Mouse (Mus musculus) lung, postnatal 10 days (tissue): Measurements from ENCODE around the gene Ddx6.
A peak's percentile ranks its signal among the peaks of the same experiment; 100 is the strongest.

Experiments
- DNase-seq: peaks from one replicate; pipeline ENCODE4 v3.0.0; 2021

Gene Ddx6

DNA sequence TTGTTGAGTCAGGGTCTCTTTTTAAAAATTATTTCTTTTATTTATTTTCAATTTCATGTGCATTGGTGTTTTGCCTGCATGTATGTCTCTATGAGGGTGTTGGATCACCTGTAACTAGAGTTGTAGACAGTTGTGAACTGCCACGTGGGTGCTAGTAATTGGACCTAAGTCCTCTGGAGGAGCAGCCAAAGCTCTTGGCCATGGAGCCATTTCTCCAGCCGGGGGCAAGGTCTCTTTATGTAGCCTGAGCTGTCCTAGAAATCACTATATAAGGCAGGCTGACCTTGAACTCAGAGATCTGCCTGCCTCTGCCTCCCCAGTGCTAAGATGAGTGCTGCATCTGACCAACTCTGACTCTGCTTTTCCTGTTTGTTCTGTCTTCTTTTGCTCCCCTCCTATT is 39.5 kb downstream of the Ddx6 start:
- no peak for DNase-seq

DNA sequence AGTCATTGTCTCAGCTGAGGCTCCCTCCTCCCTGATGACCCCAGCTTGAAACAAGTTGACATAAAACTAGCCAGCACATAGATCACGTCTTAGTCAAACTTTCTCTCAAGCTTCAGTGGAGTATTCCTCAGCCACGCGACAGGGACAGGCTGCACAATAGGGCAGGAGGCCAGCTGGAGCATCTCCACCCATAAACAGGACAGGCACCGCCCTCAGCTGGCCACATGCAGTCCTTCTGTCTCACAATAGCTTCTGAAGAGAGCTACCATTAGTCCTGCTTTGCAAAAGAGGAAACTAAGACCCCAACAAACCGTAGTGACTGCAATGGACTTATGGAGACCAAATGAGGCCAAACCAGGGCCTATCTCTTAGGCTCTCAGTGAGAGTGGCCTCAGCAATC is 40.8 kb downstream of the Ddx6 start:
- peak; percentile 92 for DNase-seq

DNA sequence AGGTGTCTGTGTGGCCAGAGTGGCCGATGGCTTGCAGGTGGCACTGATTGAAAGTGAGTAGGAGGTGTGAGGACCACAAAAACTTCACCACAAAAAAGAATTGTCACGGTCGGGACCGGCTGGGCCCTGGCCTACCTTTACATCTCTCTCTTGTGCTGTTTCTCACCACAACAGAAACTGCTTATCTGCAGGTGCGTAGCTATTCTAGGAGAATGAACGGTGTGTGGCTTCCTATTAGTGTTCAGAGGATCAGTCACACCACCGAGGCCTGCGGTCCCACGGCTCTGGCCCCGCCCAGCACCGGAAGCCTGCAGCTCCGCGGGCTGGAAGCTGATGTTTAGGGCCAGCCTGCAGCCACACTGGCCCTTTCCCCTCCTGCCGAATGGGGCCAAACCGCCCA is 41.2 kb downstream of the Ddx6 start:
- peak; percentile 53 for DNase-seq

DNA sequence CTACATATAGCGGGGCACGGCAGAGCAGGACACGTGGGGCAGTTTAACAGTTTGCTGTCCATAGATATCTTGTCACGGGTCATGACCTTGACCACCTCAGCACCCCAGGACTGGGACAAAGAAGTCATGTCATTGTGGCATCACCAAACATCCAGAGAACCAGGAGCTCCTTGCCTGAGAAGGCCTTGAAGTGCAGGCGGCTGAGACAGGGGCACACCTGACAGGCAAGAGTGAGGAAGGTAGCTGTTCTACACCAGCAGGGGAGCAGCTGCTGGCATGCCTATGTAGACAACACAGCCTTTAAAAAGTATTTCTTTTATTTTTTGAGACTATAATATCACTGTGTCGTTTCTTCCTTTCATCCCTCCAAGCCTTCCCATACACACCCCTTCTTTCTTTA is 41.7 kb downstream of the Ddx6 start:
- DNase-seq, result no peak

DNA sequence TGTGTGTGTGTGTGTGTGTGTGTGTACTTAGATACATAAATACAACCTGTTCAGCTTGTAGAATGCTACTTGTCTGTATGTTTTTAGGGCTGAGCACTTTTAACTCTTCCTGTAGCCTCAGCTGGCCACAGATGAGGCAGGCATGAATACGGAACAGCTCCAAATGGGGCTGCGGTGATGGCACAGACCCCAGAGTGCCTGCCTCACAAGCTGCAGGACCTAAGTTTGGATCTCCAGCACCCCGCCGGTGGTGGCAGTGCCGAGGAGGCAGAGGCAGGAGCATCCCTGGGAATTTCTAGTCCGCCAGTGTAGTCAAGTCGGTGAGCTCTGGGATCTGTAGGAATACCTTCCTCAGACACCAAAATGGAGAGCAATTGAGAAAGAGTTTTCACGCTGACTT is 42.3 kb downstream of the Ddx6 start:
- DNase-seq, result no peak

DNA sequence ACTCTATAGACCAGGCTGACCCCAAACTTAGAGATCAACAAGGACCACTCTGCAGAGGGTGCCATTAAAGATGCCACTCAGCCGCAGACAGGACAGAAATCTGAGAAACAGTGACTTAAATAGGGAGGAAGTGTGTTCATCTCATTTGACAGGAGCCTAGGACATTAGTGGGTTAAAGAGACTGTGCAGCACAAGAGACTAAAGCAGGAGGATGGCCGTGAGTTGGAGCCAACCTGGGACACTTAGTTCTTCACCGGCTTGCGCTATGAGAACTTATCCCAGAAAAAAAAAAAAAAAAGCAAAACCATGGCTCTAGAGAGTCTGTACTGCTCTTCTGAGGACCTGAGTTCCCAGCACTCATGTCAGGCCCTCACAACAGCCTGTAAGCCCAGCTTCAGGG is 43.0 kb downstream of the Ddx6 start:
- DNase-seq, result no peak

DNA sequence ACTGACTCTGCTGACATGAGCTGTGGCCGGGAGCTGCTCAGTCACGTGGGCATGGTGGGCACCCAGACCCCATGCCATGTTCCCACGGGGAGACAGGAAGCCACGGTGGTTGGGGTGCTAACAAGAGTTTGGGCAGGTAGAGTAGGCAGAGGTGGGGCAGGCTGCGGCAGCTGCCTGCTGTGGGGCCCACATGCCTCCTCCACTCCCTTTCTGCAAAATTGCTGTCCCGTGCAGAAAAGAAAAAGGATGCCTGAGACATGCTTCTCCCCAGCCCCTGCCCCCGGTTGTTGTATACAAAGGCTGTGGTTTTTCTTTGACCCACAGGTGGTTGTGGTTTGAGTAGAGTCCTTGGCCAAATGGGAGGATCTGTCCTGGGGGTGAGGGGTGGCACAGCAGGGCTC is 44.2 kb downstream of the Ddx6 start:
- peak; percentile 21 for DNase-seq

DNA sequence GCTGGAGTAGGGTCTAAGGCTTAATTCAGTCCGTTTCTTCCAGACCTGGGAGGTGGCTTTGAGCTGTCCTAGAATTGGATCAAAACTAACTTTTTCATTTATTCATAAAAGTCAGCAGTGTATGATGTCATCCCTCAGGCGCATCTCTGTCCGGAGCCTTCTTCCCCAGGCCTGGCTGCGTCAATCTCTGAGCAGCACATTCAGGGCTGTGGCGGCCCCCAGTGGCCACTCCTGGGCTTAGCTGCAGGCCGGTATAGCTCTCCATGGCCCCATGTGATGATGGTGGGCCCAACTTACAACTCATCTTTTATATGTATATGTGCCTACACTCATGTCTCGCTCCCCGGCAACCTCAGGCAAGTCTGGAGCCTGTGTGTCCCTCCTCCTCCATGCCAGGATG is 47.3 kb downstream of the Ddx6 start:
- peak; percentile 88 for DNase-seq

DNA sequence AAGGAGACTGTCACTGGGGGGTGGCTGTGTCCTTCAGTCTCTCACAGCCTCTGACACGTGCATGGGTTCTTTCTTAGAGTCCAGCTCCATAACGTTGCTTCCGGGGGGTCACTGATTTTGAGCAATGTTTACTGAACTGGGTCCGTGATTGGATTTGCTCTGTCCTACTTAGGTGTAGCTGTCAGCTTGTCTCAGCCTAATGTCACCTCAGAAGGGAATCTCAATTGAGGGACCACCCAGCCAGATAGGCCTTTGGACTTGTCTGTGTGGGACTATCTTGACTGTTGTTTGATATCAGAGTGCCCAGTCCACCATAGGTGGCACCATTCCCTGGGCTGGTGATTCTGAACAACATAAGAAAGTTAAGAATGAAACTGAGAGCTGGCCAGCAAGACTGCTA is 49.2 kb downstream of the Ddx6 start:
- no peak for DNase-seq

DNA sequence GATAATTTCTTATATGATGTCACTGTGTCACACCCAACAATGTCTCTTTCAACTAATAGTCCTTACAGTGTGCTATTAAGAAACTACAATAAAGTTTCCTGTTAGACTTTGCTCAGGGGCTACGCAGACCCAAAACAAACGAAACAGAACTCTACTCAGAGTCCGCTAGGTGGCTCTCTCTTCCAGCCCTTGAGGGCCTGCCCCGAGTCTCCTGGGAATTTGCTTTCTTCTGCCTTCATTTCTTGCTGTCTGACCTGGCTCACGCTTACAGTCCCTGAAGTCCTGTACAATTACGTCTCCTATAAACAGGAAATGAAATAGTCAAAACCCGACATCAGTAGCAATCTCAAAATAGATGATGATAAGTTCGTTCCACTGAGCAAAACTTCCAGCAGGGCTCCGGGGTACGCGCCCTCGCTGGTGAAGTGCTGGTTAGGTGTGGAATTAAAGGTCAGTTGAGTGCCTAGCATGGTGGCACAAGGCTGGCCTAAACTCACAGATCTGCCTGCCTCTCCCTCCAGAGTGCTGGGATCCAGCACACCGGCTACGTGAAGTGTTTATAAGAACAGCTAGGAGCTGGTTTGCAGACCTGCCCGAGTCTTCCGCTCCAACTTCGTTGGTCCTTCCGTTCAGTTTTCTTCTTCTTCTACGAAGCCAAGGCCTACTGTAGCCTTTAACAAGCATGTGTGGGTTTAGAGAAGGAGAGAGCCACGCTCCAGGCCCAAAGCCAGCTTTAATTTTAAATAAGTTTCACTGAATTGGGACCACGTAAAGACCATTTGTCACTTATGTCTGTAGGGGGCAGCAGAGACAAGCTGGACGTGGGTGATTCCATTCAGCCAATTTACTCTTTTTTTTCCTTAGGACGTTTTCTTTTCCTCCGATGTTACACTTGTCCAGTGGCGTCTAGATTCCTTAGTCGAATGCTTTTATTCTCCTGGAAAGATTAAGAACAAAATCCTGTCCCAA is 50.7 kb downstream of the Ddx6 start:
- peak; percentile 84 for DNase-seq

DNA sequence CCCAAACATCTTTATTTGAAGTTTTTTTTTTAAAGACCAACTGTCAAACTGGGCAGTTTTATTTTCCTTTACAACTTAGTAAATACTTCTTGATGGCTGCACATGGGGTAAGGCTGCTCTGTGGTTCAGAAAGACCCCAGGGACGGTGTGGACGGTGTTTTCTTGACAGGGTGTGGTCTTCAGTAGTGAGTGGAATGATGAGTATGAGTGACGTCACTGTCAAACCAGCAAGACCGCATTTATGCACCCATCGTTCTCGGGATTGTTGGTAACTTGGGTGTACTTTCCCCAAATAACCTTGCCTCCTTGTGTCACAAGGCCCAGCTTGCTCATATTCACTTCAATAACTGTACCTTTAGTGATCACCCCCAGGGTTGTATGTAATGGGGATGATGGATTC is 59.0 kb downstream of the Ddx6 start:
- DNase-seq, result no peak

DNA sequence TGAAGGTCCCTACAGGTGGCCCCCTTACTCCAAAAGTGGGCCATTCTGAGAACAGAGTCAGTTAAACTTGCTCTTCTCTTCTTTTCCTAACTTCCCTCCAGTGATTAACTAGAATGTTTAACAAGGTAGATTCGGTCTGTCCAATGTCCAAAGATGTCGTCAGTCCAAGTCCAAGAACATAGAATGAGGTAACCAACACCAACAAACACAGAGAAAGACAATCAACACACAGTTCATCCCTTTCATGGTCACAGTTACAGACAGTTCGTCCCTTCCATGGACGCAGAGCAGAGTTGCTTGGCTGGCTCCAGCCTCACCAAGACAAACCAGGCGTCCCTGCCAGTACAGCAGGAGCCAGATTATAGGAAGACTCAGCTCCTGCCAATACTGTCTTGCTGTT is 66.7 kb downstream of the Ddx6 start:
- DNase-seq, result no peak

DNA sequence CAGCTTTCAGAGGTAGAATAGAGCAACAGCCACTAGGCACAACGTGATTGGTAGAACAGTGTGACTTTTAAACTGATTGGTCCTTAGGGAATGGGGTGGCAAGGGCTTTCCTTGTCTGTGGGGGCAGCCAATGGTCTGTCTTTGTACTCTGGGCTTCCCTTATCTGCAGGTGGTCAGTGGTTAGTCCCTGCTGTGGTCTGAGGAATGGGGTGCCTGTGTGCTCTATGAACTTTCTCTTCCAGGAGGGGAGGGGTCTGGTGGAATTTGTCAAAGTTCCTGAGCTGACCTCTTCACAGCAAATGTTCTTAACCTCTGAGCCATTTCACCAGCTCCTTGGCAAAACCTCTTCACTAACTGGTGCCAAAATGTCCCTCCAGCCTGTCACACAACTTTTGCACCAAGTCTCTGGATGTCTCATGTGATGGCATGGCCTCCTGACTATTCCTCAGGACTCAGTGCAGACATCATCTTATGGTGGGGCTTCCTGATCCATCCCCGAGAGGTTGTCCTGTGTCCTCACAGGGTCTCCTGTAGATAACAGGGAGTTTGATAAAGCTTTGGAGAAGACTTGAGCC is 67.7 kb downstream of the Ddx6 start:
- DNase-seq, result no peak

DNA sequence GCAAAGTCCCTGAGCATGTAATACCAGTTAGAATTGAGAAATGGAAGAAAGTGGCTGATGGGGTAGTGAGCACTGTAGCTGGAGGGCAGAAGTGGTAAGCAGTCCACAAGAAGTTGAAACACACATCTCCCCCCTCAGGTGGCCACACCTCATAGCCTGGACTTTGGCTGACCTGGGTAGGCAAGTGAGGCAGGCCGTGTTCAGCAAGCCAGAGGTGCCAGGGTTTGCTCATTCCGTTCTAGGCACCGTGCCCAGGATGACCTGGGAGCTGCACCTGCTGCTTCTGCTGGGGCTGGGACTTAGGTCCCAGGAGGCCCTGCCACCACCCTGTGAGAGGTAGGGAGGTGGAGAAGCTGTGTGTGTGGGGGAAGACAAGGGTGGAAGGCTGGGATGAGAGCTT is 68.3 kb downstream of the Ddx6 start, which contains the start of gene Treh:
Treh (plus strand) TSS at position 229 of the 400 bp plus-strand sequence.
- no peak for DNase-seq

DNA sequence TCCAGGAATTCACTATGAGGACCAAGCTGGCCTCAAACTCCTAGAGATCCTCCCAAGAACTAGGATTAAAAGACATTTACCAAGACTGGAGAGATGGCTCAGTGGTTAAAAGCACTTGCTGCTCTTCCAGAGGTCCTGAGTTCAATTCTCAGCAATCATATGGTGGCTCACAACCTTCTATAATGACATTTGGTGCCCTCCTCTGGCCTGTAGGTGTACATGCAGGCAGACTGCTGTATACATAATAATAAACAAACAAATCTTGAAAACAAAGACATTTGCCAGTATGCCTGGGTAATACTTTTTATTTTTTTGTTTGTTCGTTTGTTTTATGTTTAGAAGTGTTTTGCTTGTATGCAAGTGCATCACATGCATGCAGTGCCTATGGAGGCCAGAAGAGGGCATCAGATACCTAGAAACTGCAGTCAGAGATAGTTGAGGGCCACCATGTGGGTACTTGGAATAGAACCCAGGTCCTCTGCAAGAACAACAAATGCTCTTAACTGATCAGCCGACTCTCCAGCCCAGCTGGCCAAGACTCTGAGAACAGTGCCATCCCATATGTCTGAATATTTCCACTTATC is 73.7 kb downstream of the Ddx6 start:
- no peak for DNase-seq

DNA sequence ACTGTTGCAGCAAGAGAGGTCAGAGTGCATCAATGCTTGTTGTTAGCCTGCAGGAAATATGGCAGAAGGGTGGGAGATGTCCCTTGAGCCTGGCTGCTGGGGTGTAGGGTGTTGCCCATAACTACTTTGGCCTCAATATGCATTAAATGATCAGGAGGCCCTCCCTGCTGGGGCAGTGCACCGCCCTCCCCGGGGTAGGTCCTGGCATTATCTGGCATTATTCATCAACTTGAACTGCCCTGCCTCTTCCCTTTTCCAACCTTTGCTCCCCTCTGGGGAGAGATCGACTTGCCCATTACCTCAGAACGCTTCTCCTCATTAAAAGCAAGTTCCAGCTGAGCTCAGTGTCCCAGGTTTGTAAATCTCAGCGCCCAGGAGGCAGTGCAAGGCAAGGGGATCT is 74.9 kb downstream of the Ddx6 start:
- DNase-seq, result no peak

DNA sequence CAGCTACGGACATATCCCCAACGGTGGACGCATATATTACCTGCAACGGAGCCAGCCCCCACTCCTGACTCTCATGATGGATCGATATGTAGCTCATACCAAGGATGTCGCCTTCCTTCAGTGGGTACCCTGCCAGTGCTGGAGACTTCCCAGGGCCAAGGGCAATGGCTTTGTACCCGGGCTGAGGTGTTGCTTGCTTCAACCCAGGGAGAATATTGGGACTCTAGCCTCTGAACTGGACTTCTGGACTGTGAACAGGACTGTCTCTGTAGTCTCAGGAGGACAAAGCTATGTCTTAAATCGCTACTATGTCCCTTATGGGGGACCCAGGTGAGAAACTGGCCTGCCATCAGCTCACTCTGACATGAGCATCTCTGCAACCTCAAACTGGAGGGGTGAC is 78.4 kb downstream of the Ddx6 start:
- DNase-seq, result no peak

DNA sequence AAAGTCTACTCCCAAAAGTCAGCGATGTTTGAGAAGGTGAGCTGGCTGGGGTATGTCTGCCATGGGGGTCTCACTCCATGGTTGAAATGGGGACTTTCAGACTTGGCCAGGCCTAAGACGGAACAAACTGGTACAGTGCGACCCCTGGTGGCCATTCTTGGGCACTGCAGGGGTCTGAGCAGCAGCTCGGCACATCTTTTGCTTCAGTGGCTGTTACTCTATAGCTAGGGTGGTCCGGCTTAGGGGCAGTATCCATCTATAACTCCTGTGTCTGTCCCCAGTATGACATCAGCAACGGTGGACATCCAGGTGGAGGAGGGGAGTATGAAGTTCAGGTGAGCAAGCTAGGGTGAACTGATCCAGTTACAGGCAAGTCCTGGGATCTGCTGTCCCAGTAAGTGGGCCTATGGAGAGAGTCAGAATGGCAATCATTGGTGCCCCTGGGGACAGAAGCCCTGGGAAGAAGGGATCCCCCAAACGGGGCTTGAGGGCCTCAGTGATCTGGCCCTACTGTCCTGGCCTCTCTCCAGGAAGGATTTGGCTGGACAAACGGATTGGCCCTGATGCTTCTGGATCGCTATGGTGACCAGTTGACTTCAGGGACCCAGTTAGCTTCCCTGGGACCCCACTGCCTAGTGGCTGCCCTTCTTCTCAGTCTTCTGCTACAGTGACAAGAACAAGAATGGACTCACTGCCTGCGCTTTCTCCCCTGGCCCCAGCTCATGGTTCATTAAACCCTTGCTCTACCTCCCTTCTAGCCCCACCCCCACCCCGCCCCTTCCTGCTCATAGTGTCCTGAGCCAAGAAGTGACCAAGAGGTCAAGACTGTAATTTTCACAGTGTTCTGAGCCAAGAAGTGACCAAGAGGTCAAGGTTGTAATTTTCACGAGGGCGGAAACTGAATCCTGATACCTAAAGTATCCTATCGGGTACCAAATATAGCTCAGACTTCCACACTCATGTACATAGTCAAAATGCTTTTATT is 80.9 kb downstream of the Ddx6 start:
- peak; percentile 82 for DNase-seq

DNA sequence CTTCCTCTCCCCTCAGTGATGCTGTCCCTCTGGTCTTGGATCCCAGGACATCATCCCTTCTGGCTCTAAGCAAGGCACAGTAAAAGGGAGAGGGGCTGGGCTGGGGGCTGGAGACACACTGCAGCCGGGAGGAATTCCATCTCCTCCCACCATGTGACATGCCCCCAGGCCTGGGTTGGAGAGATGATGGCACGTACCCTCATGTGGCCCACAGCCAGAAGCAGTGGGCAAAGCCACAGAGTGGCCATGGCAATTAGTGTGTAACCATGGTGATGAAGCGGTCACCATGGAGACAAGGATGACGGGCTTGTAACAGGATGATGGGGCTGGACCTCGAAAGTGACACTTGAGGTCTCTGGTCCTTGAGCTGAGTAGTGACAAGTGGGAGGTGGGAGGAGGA is 81.9 kb downstream of the Ddx6 start:
- peak; percentile 34 for DNase-seq

DNA sequence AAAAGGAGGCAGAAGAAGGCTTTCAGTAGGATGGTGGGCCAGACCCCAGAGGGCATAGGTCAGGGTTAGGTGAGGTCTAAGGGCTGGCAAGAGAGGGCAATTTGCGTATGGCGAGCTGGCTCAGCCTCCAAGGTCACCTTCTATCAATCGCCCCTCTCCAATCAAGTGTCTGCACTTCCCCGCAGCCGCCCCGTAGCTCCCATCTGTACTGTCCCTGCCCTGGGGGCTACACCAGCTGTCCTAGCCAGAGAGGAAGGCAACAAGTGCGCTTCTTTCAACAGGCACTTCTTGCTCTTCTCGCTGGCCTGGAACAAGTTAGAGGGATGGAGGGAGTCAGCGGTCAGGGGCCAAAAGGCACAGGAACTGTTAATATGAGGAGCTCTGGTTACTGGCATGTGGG is 83.3 kb downstream of the Ddx6 start:
- DNase-seq, result no peak
